Mouse (Mus musculus) midbrain, postnatal 0 days (tissue): ENCODE measurements around the gene Bcl2l14. TPM values are rescaled to one million over a fixed set of nuclear protein-coding genes. Genes with fewer than 3 reads are reported as not detected.

Experiments used
- ATAC-seq: fragments of 200-750 bp; cut with Nextera tagmentation; 2 replicates; pipeline ENCODE4 v1.8.0; 2017; ENCODE audit warnings: moderate number of reproducible peaks, mild to moderate bottlenecking, moderate TSS enrichment, moderate library complexity; ENCODE audit not compliant: low FRiP score
- DNase-seq: peaks from one replicate; pipeline ENCODE4 v3.0.0-alpha.2; 2015; ENCODE audit warnings: low spot score
- H3K27ac ChIP-seq: fragments of 300-500 bp; sonication (generic); 2 replicates; pipeline ENCODE4 v1.5.1; 2014; ENCODE audit warnings: low read depth, mild to moderate bottlenecking, low read length, mixed read lengths
- H3K27me3 ChIP-seq: fragments of 300-500 bp; sonication (generic); 2 replicates; pipeline ENCODE4 v1.6.1; 2014; ENCODE audit warnings: low read length, control low read depth, mixed read lengths; ENCODE audit not compliant: insufficient read depth
- H3K36me3 ChIP-seq: fragments of 300-500 bp; sonication (generic); 2 replicates; pipeline ENCODE4 v1.6.1; 2014; ENCODE audit warnings: low read length, control low read depth, mixed read lengths; ENCODE audit not compliant: insufficient read depth
- H3K4me1 ChIP-seq: fragments of 300-500 bp; sonication (generic); 2 replicates; pipeline ENCODE4 v1.6.1; 2014; ENCODE audit warnings: mild to moderate bottlenecking, control low read depth, antibody characterized with exemption, low read length, mixed read lengths; ENCODE audit not compliant: insufficient read depth
- H3K4me2 ChIP-seq: fragments of 300-500 bp; sonication (generic); 2 replicates; pipeline ENCODE4 v1.6.1; 2014; ENCODE audit warnings: low read depth, mild to moderate bottlenecking, low read length, mixed read lengths; ENCODE audit not compliant: poor library complexity, severe bottlenecking
- H3K4me3 ChIP-seq: fragments of 300-500 bp; sonication (generic); 2 replicates; pipeline ENCODE4 v1.5.1; 2014; ENCODE audit warnings: low read depth, mild to moderate bottlenecking, low read length, moderate library complexity
- H3K9ac ChIP-seq: fragments of 300-500 bp; sonication (generic); replicated peaks from 2 replicates; pipeline ENCODE4 v1.6.1; 2014; ENCODE audit warnings: mild to moderate bottlenecking, low read length, moderate library complexity, mixed read lengths; ENCODE audit not compliant: poor library complexity, severe bottlenecking
- H3K9me3 ChIP-seq: fragments of 300-500 bp; sonication (generic); 2 replicates; pipeline ENCODE4 v1.6.1; 2016; ENCODE audit warnings: low read length, control low read depth
- CTCF ChIP-seq: IDR thresholded peaks from 2 replicates; pipeline ENCODE4 v1.5.1; 2016; ENCODE audit warnings: antibody characterized with exemption, mild to moderate bottlenecking
- WGBS: fragments of 180-500 bp; shearing (Covaris S2); extraction: QIAGEN DNeasy Blood & Tissue Kit; methylation state at CpG from one replicate; pipeline ENCODE4 v1.1.7; 2014; 5-methylcytosine and 5-hydroxymethylcytosine counted together
- polyA plus RNA-seq: library from polyadenylated mRNA; unstranded; fragments of >200 nt; fragmentation: Nextera tagmentation; extraction: Ambion mirVana; gene quantifications from 2 replicates; pipeline ENCODE4 v1.2.1, GENCODE M21; 2015
- total RNA-seq: library from RNA; depleted of rRNA; stranded (reverse); fragments of >200 nt; gene quantifications from 2 replicates; pipeline ENCODE4 v1.2.3, GENCODE M21; 2014

Gene Bcl2l14
- total and polyA plus RNA-seq, 2 experiments from 2014 or later = not detected

- H3K4me1 ChIP-seq = no peaks in the 10 kb centered on the region
- 77% methylated on average over 6 of the region's 6 CpGs for WGBS
- ATAC-seq = no peak
- H3K4me2 ChIP-seq = no peak overlapping the region
- no peak overlapping the region for H3K9ac ChIP-seq
- H3K36me3 ChIP-seq = no peaks in the 10 kb centered on the region
- TF ChIP-seq CTCF = no peak
- no peak overlapping the region for H3K4me3 ChIP-seq
- no peak for DNase-seq
- H3K27me3 ChIP-seq = no peaks in the 10 kb centered on the region
- H3K27ac ChIP-seq = no peak overlapping the region
- H3K9me3 ChIP-seq = no peaks in the 10 kb centered on the region
Observed at GRCm38 (mm10) chr6:134364644-134365043, 31.5 kb upstream of the Bcl2l14 start.

- H3K4me1 ChIP-seq = no peaks in the 10 kb centered on the region
- TF ChIP-seq CTCF = peak; percentile 30
Observed at GRCm38 (mm10) chr6:134365952-134366351, 30.2 kb upstream of the Bcl2l14 start.

GRCm38 (mm10) chr6:134366366-134367351 is 29.5 kb upstream of the Bcl2l14 start:
- 69% methylated on average over 10 of the region's 10 CpGs for WGBS
- H3K27ac ChIP-seq = no peak overlapping the region
- DNase-seq = no peak

More at GRCm38 (mm10) chr6:134365952-134366351, 30.2 kb upstream of the Bcl2l14 start:
- Histone ChIP-seq H3K9me3 (no peaks in the 10 kb centered on the region), H3K9ac (no peak overlapping the region), H3K27me3 (no peaks in the 10 kb centered on the region), H3K4me2 (no peak overlapping the region), H3K4me3 (no peak overlapping the region), H3K27ac (no peak overlapping the region), H3K36me3 (no peaks in the 10 kb centered on the region)
- 85% methylated on average over 4 of the region's 4 CpGs for WGBS
- no peak for DNase-seq
- ATAC-seq = no peak

GRCm38 (mm10) chr6:134367366-134368281 is 28.5 kb upstream of the Bcl2l14 start:
- no peaks in the 10 kb centered on the region for H3K27me3 ChIP-seq
- H3K9me3 ChIP-seq = no peaks in the 10 kb centered on the region
- no peak overlapping the region for H3K9ac ChIP-seq
- no peaks in the 10 kb centered on the region for H3K4me1 ChIP-seq
- TF ChIP-seq CTCF = no peak
- DNase-seq (no peak), ATAC-seq (no peak)
- no peak overlapping the region for H3K4me2 ChIP-seq
- H3K36me3 ChIP-seq = no peaks in the 10 kb centered on the region
- 60% methylated on average over 12 of the region's 12 CpGs for WGBS
- H3K27ac ChIP-seq = no peak overlapping the region
- H3K4me3 ChIP-seq = no peak overlapping the region

More at GRCm38 (mm10) chr6:134366366-134367351, 29.5 kb upstream of the Bcl2l14 start:
- no peak for ATAC-seq
- no peaks in the 10 kb centered on the region for H3K27me3 ChIP-seq
- no peaks in the 10 kb centered on the region for H3K36me3 ChIP-seq
- H3K4me1 ChIP-seq = no peaks in the 10 kb centered on the region
- no peaks in the 10 kb centered on the region for H3K9me3 ChIP-seq
- TF ChIP-seq CTCF = no peak; the same call in 1 of the 2 replicates
- H3K4me2 ChIP-seq = no peak overlapping the region
- no peak overlapping the region for H3K4me3 ChIP-seq
- H3K9ac ChIP-seq = no peak overlapping the region

GRCm38 (mm10) chr6:134372946-134373345 is 23.2 kb upstream of the Bcl2l14 start:
- TF ChIP-seq CTCF = no peak
- no peaks in the 10 kb centered on the region for H3K27me3 ChIP-seq
- ATAC-seq = no peak
- H3K36me3 ChIP-seq = no peaks in the 10 kb centered on the region
- no peak for DNase-seq
- H3K9ac ChIP-seq = no peak overlapping the region
- no peaks in the 10 kb centered on the region for H3K9me3 ChIP-seq
- H3K27ac ChIP-seq = no peak overlapping the region
- 70% methylated on average over 2 of the region's 2 CpGs for WGBS
- no peak overlapping the region for H3K4me3 ChIP-seq
- no peaks in the 10 kb centered on the region for H3K4me1 ChIP-seq
- no peak overlapping the region for H3K4me2 ChIP-seq
